Mouse (Mus musculus) ES-Bruce4 (cell line): ENCODE measurements at regions not wholly inside any gene's neighbourhood (a gene's known extent, or its start where the extent isn't known, plus 50 kb on each side); places are given as distances from the start of the nearest gene placed in this dataset.

ENCODE experiments used
- H3K27ac ChIP-seq: 2 replicates; pipeline ENCODE4 v1.5.1; 2012; ENCODE audit warnings: low read length, inconsistent platforms; ENCODE audit not compliant: insufficient read depth
- H3K27me3 ChIP-seq: 2 replicates; pipeline ENCODE4 v1.6.1; 2012; ENCODE audit warnings: mild to moderate bottlenecking, low read length, inconsistent platforms; ENCODE audit not compliant: control insufficient read depth, poor library complexity, insufficient read depth, severe bottlenecking
- H3K36me3 ChIP-seq: 2 replicates; pipeline ENCODE4 v1.6.1; 2012; ENCODE audit warnings: inconsistent platforms, mild to moderate bottlenecking, low read length, moderate library complexity; ENCODE audit not compliant: control insufficient read depth, poor library complexity, insufficient read depth, severe bottlenecking
- H3K4me1 ChIP-seq: one replicate; pipeline ENCODE4 v1.8.1; 2011; ENCODE audit warnings: low read length; ENCODE audit not compliant: control insufficient read depth, insufficient read depth
- H3K4me3 ChIP-seq: 2 replicates; pipeline ENCODE4 v1.5.1; 2011; ENCODE audit warnings: low read depth, mild to moderate bottlenecking, low read length
- H3K9ac ChIP-seq: 2 replicates; pipeline ENCODE4 v1.6.1; 2012; ENCODE audit warnings: low read depth, mild to moderate bottlenecking, inconsistent platforms; ENCODE audit not compliant: poor library complexity, severe bottlenecking
- H3K9me3 ChIP-seq: replicated peaks from 2 replicates; pipeline ENCODE4 v1.6.1; 2012; ENCODE audit warnings: mild to moderate bottlenecking, low read length, inconsistent platforms; ENCODE audit not compliant: control insufficient read depth, poor library complexity, insufficient read depth, severe bottlenecking
- CTCF ChIP-seq: IDR thresholded peaks from one replicate; pipeline ENCODE4 v1.8.1; 2011; ENCODE audit warnings: low read depth, low read length
- EP300 ChIP-seq: IDR thresholded peaks from 2 replicates; pipeline ENCODE4 v1.6.1; 2011; ENCODE audit warnings: low read depth, low read length; ENCODE audit not compliant: insufficient read depth
- POLR2A ChIP-seq: IDR thresholded peaks from one replicate; pipeline ENCODE4 v1.8.1; 2011; ENCODE audit warnings: low read length; ENCODE audit not compliant: insufficient read depth

DNA sequence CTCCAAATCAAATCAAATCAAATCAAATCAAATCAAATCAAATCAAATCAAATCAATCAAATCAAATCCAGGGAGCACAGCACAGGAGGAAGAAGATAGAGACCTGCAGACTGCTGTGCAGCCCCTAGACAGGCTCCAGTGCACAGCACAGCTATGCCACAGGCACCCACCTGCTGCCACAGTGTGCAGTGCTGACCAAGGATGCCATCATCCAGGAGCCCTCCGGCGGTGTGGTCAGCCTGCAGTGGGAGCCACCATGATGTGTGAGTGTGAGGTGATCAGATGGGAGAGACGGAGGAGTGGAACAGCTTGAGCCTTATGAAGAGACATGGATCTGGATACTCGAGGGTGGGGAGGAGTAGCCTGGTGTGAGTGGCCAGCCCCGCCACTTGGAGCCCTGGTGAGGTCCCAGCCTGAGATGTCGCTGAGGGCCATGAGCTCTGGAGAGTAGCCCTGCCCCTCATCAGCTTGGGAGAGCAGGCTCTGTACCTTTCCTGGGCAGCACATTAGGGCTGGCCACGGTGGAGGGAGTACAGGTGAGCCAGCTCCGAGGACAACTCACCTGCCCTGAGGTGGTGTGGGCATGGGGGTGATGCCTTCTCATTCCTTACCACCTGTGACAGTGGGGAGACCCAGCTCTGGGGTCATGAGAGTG lies 252.4 kb downstream of the Dact1 start:
- Histone ChIP-seq H3K4me3 (no peak overlapping the region), H3K4me1 (no peaks in the 10 kb centered on the region), H3K9ac (no peak overlapping the region), H3K9me3 (no peaks in the 10 kb centered on the region), H3K36me3 (no peaks in the 10 kb centered on the region), H3K27ac (no peak overlapping the region), H3K27me3 (no peaks in the 10 kb centered on the region)
- TF ChIP-seq EP300 = no peak
- no peak for TF ChIP-seq CTCF
- no peak for TF ChIP-seq POLR2A

DNA sequence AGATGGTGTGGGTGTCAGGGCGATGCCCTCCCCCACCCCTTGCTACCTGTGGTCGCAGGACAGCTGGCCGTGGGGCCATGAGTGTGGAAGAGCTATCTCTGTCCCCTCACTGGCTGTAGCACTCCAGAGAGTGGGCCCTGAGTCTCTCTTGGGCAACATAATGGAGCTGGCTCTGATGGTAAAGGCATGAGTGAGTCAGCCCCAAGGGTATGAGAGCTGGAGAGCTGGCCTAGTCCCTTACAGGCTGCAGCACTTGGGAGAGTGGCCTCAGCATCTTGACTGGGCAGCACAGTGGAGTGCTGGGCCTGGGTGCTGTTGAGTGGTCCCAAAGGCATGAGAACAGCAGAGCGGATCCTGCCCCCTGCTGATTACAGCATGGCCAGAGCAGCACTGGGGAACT lies 253.5 kb downstream of the Dact1 start:
- Histone ChIP-seq H3K27me3 (no peaks in the 10 kb centered on the region), H3K27ac (no peak overlapping the region), H3K36me3 (no peaks in the 10 kb centered on the region), H3K9me3 (no peaks in the 10 kb centered on the region), H3K4me3 (no peak overlapping the region), H3K4me1 (no peaks in the 10 kb centered on the region), H3K9ac (no peak overlapping the region)
- TF ChIP-seq CTCF (no peak), EP300 (no peak), POLR2A (no peak)

DNA sequence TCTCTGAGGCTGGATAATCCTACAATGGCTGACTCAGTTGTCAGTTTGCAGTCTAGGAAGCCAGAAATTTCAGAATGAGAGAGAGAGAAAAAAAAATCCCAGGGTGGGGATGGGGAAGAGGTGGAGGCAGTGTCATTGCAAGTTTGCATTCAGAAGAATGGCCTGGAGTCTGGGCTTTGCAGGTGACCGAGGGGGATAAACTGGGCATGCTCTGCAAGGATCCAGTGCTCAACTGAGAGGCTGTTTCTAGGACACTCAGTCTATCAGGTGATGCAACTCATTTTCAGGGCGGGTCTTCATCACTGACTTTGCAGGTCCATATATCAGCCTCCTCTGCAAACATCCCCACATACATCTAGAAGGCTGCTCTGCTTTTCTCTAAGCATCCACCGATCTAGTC lies 256.7 kb downstream of the Dact1 start:
- no peak overlapping the region for H3K4me3 ChIP-seq

DNA sequence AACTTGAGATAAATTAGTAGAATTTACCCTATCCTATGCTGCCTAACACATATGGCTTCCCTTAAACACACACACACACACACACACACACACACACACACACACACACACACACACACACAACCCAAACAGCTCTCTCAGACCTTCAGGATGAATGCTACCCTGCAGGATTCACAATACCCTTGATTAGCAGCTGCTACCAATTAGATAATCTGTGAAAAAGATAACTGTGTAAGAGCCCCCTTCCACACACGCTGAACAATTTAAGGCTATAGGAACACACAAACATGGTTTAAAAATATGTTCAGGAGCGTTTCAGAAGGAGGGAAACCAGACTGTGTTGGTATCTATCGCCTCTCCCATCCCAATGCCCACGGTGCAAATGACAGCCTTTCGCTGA lies 258.6 kb downstream of the Dact1 start:
- Histone ChIP-seq H3K27me3 (no peaks in the 10 kb centered on the region), H3K27ac (no peak overlapping the region), H3K9me3 (no peaks in the 10 kb centered on the region), H3K36me3 (no peaks in the 10 kb centered on the region), H3K4me1 (no peaks in the 10 kb centered on the region), H3K4me3 (no peak overlapping the region), H3K9ac (no peak overlapping the region)
- TF ChIP-seq POLR2A (no peak), CTCF (no peak), EP300 (no peak)

More for the DNA sequence above, 256.7 kb downstream of the Dact1 start:
- no peak for TF ChIP-seq POLR2A
- no peak for TF ChIP-seq CTCF
- no peak for TF ChIP-seq EP300
- no peaks in the 10 kb centered on the region for H3K27me3 ChIP-seq
- H3K9ac ChIP-seq = no peak overlapping the region
- H3K9me3 ChIP-seq = no peaks in the 10 kb centered on the region
- H3K27ac ChIP-seq = no peak overlapping the region
- H3K4me1 ChIP-seq = no peaks in the 10 kb centered on the region
- no peaks in the 10 kb centered on the region for H3K36me3 ChIP-seq

DNA sequence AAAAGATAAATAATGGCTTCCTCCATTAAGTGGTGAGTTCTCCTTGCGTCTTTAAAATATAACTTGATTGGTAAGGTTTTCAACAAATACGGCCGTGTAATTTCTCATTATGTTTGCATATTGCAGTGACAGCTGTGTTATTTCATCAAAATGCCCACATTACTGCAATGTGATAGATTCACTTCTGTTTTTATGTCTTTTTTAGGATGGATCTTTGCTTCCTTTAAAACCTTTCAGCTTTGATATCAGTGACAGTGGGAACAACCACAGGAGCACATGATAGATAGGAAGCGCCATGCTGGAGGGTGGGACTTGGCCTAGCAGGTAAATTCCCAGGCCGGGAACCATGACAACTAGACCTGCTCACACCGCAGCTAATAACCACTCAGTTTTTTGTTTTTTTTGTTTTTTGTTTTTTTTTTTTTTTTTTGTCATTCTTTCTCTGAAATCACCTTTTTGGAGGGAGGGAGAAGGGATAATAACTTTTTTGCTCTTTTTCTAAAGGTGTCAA lies 259.3 kb downstream of the Dact1 start:
- H3K4me1 ChIP-seq = no peaks in the 10 kb centered on the region
- TF ChIP-seq POLR2A (no peak), CTCF (no peak), EP300 (no peak)

DNA sequence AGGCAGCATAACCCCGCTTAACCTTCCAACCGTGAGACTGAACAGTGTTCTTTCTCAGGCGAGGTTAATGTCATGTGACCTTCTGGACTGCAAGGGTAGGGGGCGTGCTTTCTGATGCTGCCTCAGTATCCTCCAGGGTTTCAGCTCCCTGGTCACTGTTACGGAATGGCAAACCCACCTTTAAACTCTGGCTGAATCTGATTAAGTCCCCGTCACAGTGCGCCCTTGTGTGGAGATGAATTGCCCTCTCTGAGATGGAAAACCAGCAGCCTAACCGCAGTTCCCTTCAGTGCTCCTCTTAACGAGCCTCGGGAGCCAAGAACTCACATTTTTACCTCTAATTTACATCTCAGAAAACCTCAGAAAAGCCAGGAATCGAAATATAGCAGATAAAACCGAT lies 260.0 kb downstream of the Dact1 start:
- Histone ChIP-seq H3K27me3 (no peaks in the 10 kb centered on the region), H3K9ac (no peak overlapping the region), H3K4me3 (no peak overlapping the region), H3K36me3 (no peaks in the 10 kb centered on the region), H3K4me1 (no peaks in the 10 kb centered on the region), H3K9me3 (no peaks in the 10 kb centered on the region), H3K27ac (no peak overlapping the region)
- no peak for TF ChIP-seq POLR2A
- no peak for TF ChIP-seq EP300
- TF ChIP-seq CTCF = no peak

More for the DNA sequence above, 259.3 kb downstream of the Dact1 start:
- Histone ChIP-seq H3K27me3 (no peaks in the 10 kb centered on the region), H3K4me3 (no peak overlapping the region), H3K27ac (no peak overlapping the region), H3K9ac (no peak overlapping the region), H3K9me3 (no peaks in the 10 kb centered on the region), H3K36me3 (no peaks in the 10 kb centered on the region)
